Mouse (Mus musculus) intestine, postnatal 0 days (tissue): ENCODE measurements around the gene Hnrnpc. TPM values are rescaled to one million over a fixed set of nuclear protein-coding genes. Genes with fewer than 3 reads are reported as not detected.

Experiments
- ATAC-seq: fragments of 200-750 bp; cut with Nextera tagmentation; 2 replicates; pipeline ENCODE4 v1.8.0; 2017; ENCODE audit warnings: mild to moderate bottlenecking, moderate TSS enrichment, moderate library complexity
- H3K27ac ChIP-seq: fragments of 300-500 bp; sonication (generic); 2 replicates; pipeline ENCODE4 v1.5.1; 2014; ENCODE audit warnings: mild to moderate bottlenecking, low read depth, low read length, moderate library complexity
- H3K27me3 ChIP-seq: fragments of 300-500 bp; sonication (generic); replicated peaks from 2 replicates; pipeline ENCODE4 v1.6.1; 2014; ENCODE audit warnings: low read length, mixed read lengths; ENCODE audit not compliant: control insufficient read depth, insufficient read depth
- H3K36me3 ChIP-seq: fragments of 300-500 bp; sonication (generic); 2 replicates; pipeline ENCODE4 v1.6.1; 2014; ENCODE audit warnings: mild to moderate bottlenecking, moderate library complexity; ENCODE audit not compliant: control insufficient read depth, insufficient read depth
- H3K4me1 ChIP-seq: fragments of 300-500 bp; sonication (generic); replicated peaks from 2 replicates; pipeline ENCODE4 v1.6.1; 2014; ENCODE audit warnings: antibody characterized with exemption, low read length, mixed read lengths; ENCODE audit not compliant: control insufficient read depth, insufficient read depth
- H3K4me2 ChIP-seq: fragments of 300-500 bp; sonication (generic); replicated peaks from 2 replicates; pipeline ENCODE4 v1.6.1; 2014; ENCODE audit warnings: low read depth, mild to moderate bottlenecking, moderate library complexity
- H3K4me3 ChIP-seq: fragments of 300-500 bp; sonication (generic); 2 replicates; pipeline ENCODE4 v1.5.1; 2014; ENCODE audit warnings: low read depth, low read length
- H3K9ac ChIP-seq: fragments of 300-500 bp; sonication (generic); 2 replicates; pipeline ENCODE4 v1.6.1; 2014; ENCODE audit warnings: mild to moderate bottlenecking, low read depth, low read length
- H3K9me3 ChIP-seq: fragments of 300-500 bp; sonication (generic); 2 replicates; pipeline ENCODE4 v1.6.1; 2016; ENCODE audit warnings: mixed run types; ENCODE audit not compliant: control insufficient read depth
- CTCF ChIP-seq: sonication (generic); IDR thresholded peaks from 2 replicates; pipeline ENCODE4 v1.5.1; 2016; ENCODE audit warnings: low read depth, mild to moderate bottlenecking, control low read depth, antibody characterized with exemption, moderate library complexity
- WGBS: fragments of 180-500 bp; shearing (Covaris S2); extraction: QIAGEN DNeasy Blood & Tissue Kit; methylation state at CpG from one replicate; pipeline ENCODE4 v1.1.7; 2014; 5-methylcytosine and 5-hydroxymethylcytosine counted together
- polyA plus RNA-seq: library from polyadenylated mRNA; unstranded; fragments of >200 nt; fragmentation: Nextera tagmentation; extraction: Ambion mirVana; gene quantifications from 2 replicates; pipeline ENCODE4 v1.2.1, GENCODE M21; 2015

Hnrnpc gene
- polyA plus RNA-seq, 1 experiment from 2014 or later = 153 TPM

DNA sequence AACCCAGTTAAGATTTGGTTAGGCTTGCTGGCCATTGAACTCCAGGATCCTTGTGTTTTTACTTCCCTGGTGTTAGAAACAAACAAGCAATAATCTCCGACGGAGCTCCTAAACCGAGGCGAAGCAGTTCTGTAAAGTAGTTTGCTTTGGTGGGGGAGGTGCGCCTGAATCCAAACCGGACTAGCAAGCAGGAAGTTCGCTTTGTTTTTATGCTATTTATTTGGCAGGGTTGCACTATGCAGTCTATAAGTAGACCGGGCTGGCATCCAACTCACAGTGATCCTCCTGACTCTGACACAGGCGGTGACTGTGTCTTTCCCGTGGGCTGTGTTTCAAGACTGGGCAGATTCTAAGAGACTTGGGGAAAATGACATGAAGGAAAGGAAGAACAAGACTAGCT, 2.9 kb upstream of the Hnrnpc start:
- 8% methylated on average over 10 of the region's 10 CpGs for WGBS
- Histone ChIP-seq H3K9ac (no peak overlapping the region), H3K4me1 (peaks cover 9% of the 10 kb centered on the region; the same call in 1 of the 2 replicates), H3K36me3 (0 out of 2 replicates have a peak, but pooled peaks cover under 1% of the 10 kb centered on the region), H3K4me3 (no peak overlapping the region), H3K27me3 (no peaks in the 10 kb centered on the region), H3K4me2 (peak overlapping the region; percentile 39), H3K9me3 (no peaks in the 10 kb centered on the region), H3K27ac (peak overlapping the region; percentile 76)
- no peak for TF ChIP-seq CTCF
- no peak for ATAC-seq

DNA sequence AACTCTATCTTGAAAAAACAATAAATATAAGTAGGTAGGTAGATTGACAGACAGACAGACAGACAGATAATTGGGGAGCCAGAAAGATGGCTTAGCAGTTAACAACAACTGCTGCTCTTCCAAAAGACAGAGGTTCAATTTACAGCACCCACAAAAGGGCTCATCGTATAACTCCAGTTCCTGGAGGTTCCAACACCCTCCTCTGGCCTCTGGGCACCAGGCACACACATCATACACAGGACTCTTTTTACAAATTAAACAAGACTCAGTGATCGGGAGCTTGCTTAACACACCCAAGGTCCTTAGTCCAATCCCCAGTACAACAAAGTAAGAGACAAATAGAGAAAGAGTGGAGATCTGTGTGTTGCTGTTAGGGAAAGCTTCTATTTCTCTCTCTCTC, 1.5 kb upstream of the Hnrnpc start:
- 20% methylated on average over 2 of the region's 2 CpGs for WGBS
- ATAC-seq = no peak
- no peak overlapping the region for H3K4me3 ChIP-seq
- H3K27me3 ChIP-seq = no peaks in the 10 kb centered on the region
- peaks cover 13% of the 10 kb centered on the region; the same call in 1 of the 2 replicates for H3K4me1 ChIP-seq
- no peak overlapping the region for H3K27ac ChIP-seq
- no peaks in the 10 kb centered on the region for H3K9me3 ChIP-seq
- 0 out of 2 replicates have a peak, but pooled peaks cover 3% of the 10 kb centered on the region for H3K36me3 ChIP-seq
- TF ChIP-seq CTCF = no peak
- no peak overlapping the region for H3K9ac ChIP-seq
- no peak overlapping the region for H3K4me2 ChIP-seq

DNA sequence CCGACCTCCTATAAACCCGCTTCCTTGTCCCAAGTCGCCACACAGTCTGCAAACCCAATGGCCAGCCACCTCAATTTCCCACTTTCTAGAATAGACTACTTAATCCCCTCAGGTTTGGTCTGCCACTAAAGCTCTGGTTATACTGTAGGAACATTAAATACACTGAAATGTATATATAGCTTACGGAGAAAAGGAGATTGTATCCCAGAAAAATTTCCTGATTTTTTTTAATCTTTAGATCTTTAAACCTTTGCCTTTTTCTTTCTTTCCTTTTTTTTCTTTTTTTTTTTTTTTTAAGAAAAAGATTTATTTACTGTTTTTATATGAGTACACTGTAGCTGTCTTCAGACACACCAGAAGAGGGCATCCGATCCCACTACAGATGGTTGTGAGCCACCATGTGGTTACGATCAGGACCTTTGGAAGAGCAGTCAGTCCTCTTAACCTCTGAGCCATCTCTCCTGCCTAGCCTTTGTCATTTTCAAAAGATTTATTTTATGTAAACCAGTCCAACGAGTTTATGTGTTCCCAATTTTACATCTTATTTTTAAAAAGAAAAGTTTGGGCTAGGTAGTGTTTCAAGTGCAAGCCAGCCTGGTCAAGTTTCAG, 953 bp upstream of the Hnrnpc start:
- Histone ChIP-seq H3K27ac (peak overlapping the region; percentile 68), H3K9ac (peak overlapping the region; percentile 27), H3K4me2 (peak overlapping the region; percentile 55), H3K36me3 (0 out of 2 replicates have a peak, but pooled peaks cover 3% of the 10 kb centered on the region), H3K9me3 (no peaks in the 10 kb centered on the region), H3K4me3 (peak overlapping the region; percentile 21; the same call in 1 of the 2 replicates), H3K27me3 (no peaks in the 10 kb centered on the region), H3K4me1 (peaks cover 13% of the 10 kb centered on the region; the same call in 1 of the 2 replicates)
- 28% methylated on average over 7 of the region's 7 CpGs for WGBS
- ATAC-seq = no peak; the same call in 1 of the 2 replicates
- peak; percentile 39 for TF ChIP-seq CTCF

GRCm38 (mm10) chr14:52103474-52103855, 363 bp downstream of the Hnrnpc start:
- peak overlapping the region; percentile 82 for H3K9ac ChIP-seq
- peak overlapping the region; percentile 93 for H3K4me3 ChIP-seq
- WGBS = under 1% methylated on average over 30 of the region's 30 CpGs
- ATAC-seq = peak; percentile 16
- H3K27ac ChIP-seq = peak overlapping the region; percentile 93
- 0 out of 2 replicates have a peak, but pooled peaks cover 3% of the 10 kb centered on the region for H3K36me3 ChIP-seq
- H3K4me1 ChIP-seq = peaks cover 13% of the 10 kb centered on the region; the same call in 1 of the 2 replicates
- H3K27me3 ChIP-seq = no peaks in the 10 kb centered on the region
- peak overlapping the region; percentile 63 for H3K4me2 ChIP-seq
- H3K9me3 ChIP-seq = no peaks in the 10 kb centered on the region
- TF ChIP-seq CTCF = peak; percentile 42

DNA sequence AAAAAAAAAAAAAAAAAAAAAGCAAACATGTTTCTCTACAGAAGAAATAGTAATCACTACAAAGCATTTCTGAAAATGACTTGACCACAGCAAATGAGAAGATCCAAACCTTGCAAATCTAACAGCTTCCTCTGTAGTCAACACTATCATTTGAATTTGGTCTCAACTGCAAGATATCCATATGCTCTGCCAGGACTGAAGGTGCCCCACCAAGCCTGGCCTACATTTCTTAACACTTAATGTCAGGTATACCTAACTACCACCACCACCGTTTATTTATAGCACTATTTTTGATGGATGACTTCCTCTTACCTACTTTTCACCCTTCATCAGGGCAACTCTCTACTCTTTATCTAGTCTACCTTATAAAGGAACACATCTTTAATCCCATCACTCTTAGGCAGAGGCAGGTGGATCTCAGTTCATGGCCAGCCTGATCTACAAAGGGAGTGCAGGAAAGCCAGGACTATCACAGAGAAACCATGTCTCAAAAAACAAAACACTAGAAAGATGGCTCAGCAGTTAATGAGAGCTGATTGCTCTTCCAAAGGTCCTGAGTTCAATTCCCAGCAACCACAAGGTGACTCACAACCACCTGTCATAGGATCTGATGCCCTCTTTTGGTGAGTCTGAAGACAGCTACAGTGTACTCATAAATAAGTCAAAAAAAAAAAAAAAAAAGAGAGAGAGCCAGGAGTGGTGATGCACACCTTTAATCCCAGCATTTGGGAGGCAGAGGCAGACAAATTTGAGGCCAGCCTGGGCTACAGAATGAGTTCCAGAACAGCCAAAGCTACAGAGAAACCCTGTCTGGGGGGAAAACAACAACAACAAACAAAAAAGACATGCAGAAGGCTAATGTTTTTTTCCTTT, 2.3 kb downstream of the Hnrnpc start:
- Histone ChIP-seq H3K4me1 (peaks cover 12% of the 10 kb centered on the region; the same call in 1 of the 2 replicates), H3K9ac (no peak overlapping the region), H3K4me3 (no peak overlapping the region), H3K4me2 (peak overlapping the region; percentile 63), H3K9me3 (no peaks in the 10 kb centered on the region), H3K27ac (no peak overlapping the region), H3K27me3 (no peaks in the 10 kb centered on the region), H3K36me3 (peaks cover 8% of the 10 kb centered on the region)
- no peak for ATAC-seq
- TF ChIP-seq CTCF = peak; percentile 18; the same call in 1 of the 2 replicates
- 4% methylated on average over 1 of the region's 1 CpGs for WGBS
